Mouse (Mus musculus) liver, embryonic 14.5 days (tissue): ENCODE measurements around the gene Epc2. TPM values are rescaled to one million over a fixed set of nuclear protein-coding genes. Genes with fewer than 3 reads are reported as not detected.

Experiments
- ATAC-seq: fragments of 200-750 bp; cut with Nextera tagmentation; 2 replicates; pipeline ENCODE4 v1.8.0; 2017; ENCODE audit warnings: moderate number of reproducible peaks, mild to moderate bottlenecking, moderate library complexity; ENCODE audit not compliant: insufficient read depth
- DNase-seq, 3 experiments: peaks; one replicate each; pipeline ENCODE4 v3.0.0-alpha.2; 2012 to 2013; ENCODE audit warnings: low read depth in 3 of 3, low spot score in 3 of 3
- H3K27ac ChIP-seq: fragments of 300-500 bp; sonication (generic); 2 replicates; pipeline ENCODE4 v1.5.1; 2014; ENCODE audit warnings: moderate library complexity, mild to moderate bottlenecking, control low read depth, inconsistent platforms
- H3K27me3 ChIP-seq: fragments of 300-500 bp; sonication (generic); 2 replicates; pipeline ENCODE4 v1.6.1; 2014; ENCODE audit warnings: mild to moderate bottlenecking, low read length, moderate library complexity; ENCODE audit not compliant: control insufficient read depth, insufficient read depth
- H3K36me3 ChIP-seq: fragments of 300-500 bp; sonication (generic); replicated peaks from 2 replicates; pipeline ENCODE4 v1.6.1; 2014; ENCODE audit warnings: low read depth; ENCODE audit not compliant: control insufficient read depth, insufficient read depth
- H3K4me1 ChIP-seq, 2 experiments: fragments of 200-500 bp in 1 of 2; fragments of 300-500 bp in 1 of 2; sonication (generic) in 1 of 2; replicated peaks; 2 replicates each; pipeline ENCODE4 v1.6.1; 2012 to 2014; ENCODE audit warnings: antibody characterized with exemption in 1 of 2, inconsistent platforms in 1 of 2, low read length in 1 of 2; ENCODE audit not compliant: control insufficient read depth in 2 of 2, insufficient read depth in 2 of 2
- H3K4me2 ChIP-seq: fragments of 300-500 bp; sonication (generic); 2 replicates; pipeline ENCODE4 v1.6.1; 2014; ENCODE audit warnings: low read depth, mild to moderate bottlenecking, control low read depth, moderate library complexity
- H3K4me3 ChIP-seq, 2 experiments: fragments of 200-500 bp in 1 of 2; fragments of 300-500 bp in 1 of 2; sonication (generic) in 1 of 2; 2 replicates each; pipeline ENCODE4 v1.5.1; 2012 to 2014; ENCODE audit warnings: low read depth in 2 of 2, low read length in 2 of 2, mild to moderate bottlenecking in 2 of 2, control low read depth in 1 of 2, inconsistent platforms in 1 of 2, moderate library complexity in 1 of 2; ENCODE audit not compliant: insufficient read depth in 1 of 2
- H3K9ac ChIP-seq: fragments of 300-500 bp; sonication (generic); replicated peaks from 2 replicates; pipeline ENCODE4 v1.6.1; 2014; ENCODE audit warnings: mild to moderate bottlenecking, control low read depth, moderate library complexity
- H3K9me3 ChIP-seq: fragments of 300-500 bp; sonication (generic); 2 replicates; pipeline ENCODE4 v1.6.1; 2016; ENCODE audit warnings: low read length, mixed read lengths; ENCODE audit not compliant: control insufficient read depth
- CTCF ChIP-seq: IDR thresholded peaks from 2 replicates; pipeline ENCODE4 v1.5.1; 2016; ENCODE audit warnings: antibody characterized with exemption, low read depth, control low read depth
- EP300 ChIP-seq: IDR thresholded peaks from 2 replicates; pipeline ENCODE4 v1.6.1; 2016; ENCODE audit warnings: antibody characterized with exemption, low read depth
- WGBS: fragments of 180-500 bp; shearing (Covaris S2); extraction: QIAGEN DNeasy Blood & Tissue Kit; methylation state at CpG from one replicate; pipeline ENCODE4 v1.1.7; 2014; ENCODE audit not compliant: insufficient replicate concordance; 5-methylcytosine and 5-hydroxymethylcytosine counted together
- polyA plus RNA-seq, 2 experiments: library from polyadenylated mRNA; depleted of rRNA in 1 of 2; stranded (reverse) in 1 of 2; unstranded in 1 of 2; fragments of >200 nt; fragmentation: Nextera tagmentation in 1 of 2; extraction: Ambion mirVana in 1 of 2; gene quantifications; 2 replicates each; pipeline versions ENCODE4 v1.2.1 to v1.2.3; 2012 to 2014

The Epc2 gene
- polyA plus RNA-seq, 2 experiments: 1.9 to 4.2 TPM

GRCm38 (mm10) chr2:49571159-49571920 is 120.1 kb downstream of the Epc2 start:
- Histone ChIP-seq H3K9me3 (no peaks in the 10 kb centered on the region), H3K9ac (no peak overlapping the region), H3K27me3 (no peaks in the 10 kb centered on the region), H3K4me1 (no peaks in the 10 kb centered on the region), H3K36me3 (no peaks in the 10 kb centered on the region), H3K4me3 (no peak overlapping the region), H3K4me2 (no peak overlapping the region), H3K27ac (no peak overlapping the region)
- 54% methylated on average over 11 of the region's 11 CpGs for WGBS
- no peak for DNase-seq
- TF ChIP-seq EP300 (no peak), CTCF (no peak)
- ATAC-seq: no peak

- ATAC-seq: no peak
- WGBS: 66% methylated on average over 12 of the region's 12 CpGs
- TF ChIP-seq EP300: no peak
- TF ChIP-seq CTCF: no peak
- no peaks in the 10 kb centered on the region for H3K4me1 ChIP-seq
- H3K9me3 ChIP-seq: no peaks in the 10 kb centered on the region
- DNase-seq: no peak
- no peak overlapping the region for H3K4me2 ChIP-seq
- no peak overlapping the region for H3K27ac ChIP-seq
- H3K27me3 ChIP-seq: no peaks in the 10 kb centered on the region
- H3K4me3 ChIP-seq: no peak overlapping the region
- H3K36me3 ChIP-seq: no peaks in the 10 kb centered on the region
- H3K9ac ChIP-seq: no peak overlapping the region
Observed at GRCm38 (mm10) chr2:49572111-49572642, 120.9 kb downstream of the Epc2 start.

GRCm38 (mm10) chr2:49572684-49573083 is 121.4 kb downstream of the Epc2 start:
- 65% methylated on average over 9 of the region's 9 CpGs for WGBS
- Histone ChIP-seq H3K9me3 (no peaks in the 10 kb centered on the region), H3K4me2 (no peak overlapping the region)

GRCm38 (mm10) chr2:49573282-49573681 is 122.0 kb downstream of the Epc2 start:
- DNase-seq: no peak
- no peak for ATAC-seq
- 74% methylated on average over 3 of the region's 3 CpGs for WGBS
- TF ChIP-seq CTCF: no peak
- TF ChIP-seq EP300: no peak
- no peaks in the 10 kb centered on the region for H3K4me1 ChIP-seq
- no peaks in the 10 kb centered on the region for H3K27me3 ChIP-seq
- H3K9me3 ChIP-seq: no peaks in the 10 kb centered on the region
- no peak overlapping the region for H3K4me2 ChIP-seq
- H3K9ac ChIP-seq: no peak overlapping the region
- no peaks in the 10 kb centered on the region for H3K36me3 ChIP-seq
- no peak overlapping the region for H3K4me3 ChIP-seq
- no peak overlapping the region for H3K27ac ChIP-seq

More at GRCm38 (mm10) chr2:49572684-49573083, 121.4 kb downstream of the Epc2 start:
- H3K36me3 ChIP-seq: no peaks in the 10 kb centered on the region
- no peak for DNase-seq
- no peak for TF ChIP-seq CTCF
- TF ChIP-seq EP300: no peak
- ATAC-seq: no peak
- no peak overlapping the region for H3K27ac ChIP-seq
- no peaks in the 10 kb centered on the region for H3K27me3 ChIP-seq
- H3K4me3 ChIP-seq: no peak overlapping the region
- H3K9ac ChIP-seq: no peak overlapping the region
- no peaks in the 10 kb centered on the region for H3K4me1 ChIP-seq

- no peaks in the 10 kb centered on the region for H3K9me3 ChIP-seq
- 49% methylated on average over 3 of the region's 3 CpGs for WGBS
- H3K27ac ChIP-seq: no peak overlapping the region
- no peaks in the 10 kb centered on the region for H3K36me3 ChIP-seq
- H3K27me3 ChIP-seq: no peaks in the 10 kb centered on the region
- H3K4me2 ChIP-seq: no peak overlapping the region
- no peak overlapping the region for H3K9ac ChIP-seq
- no peak for DNase-seq
- H3K4me1 ChIP-seq: no peaks in the 10 kb centered on the region
- ATAC-seq: no peak
- TF ChIP-seq EP300 (no peak), CTCF (no peak)
- no peak overlapping the region for H3K4me3 ChIP-seq
Observed at GRCm38 (mm10) chr2:49580585-49580984, 129.3 kb downstream of the Epc2 start.
